Mouse (Mus musculus): ENCODE measurements around the gene Rnf123. TPM values are rescaled to one million over a fixed set of nuclear protein-coding genes. Genes with fewer than 3 reads are reported as not detected.

Rnf123 gene
- polyA plus RNA-seq (2017; shearing (Covaris generic)) = 172 TPM

GRCm38 (mm10) chr9:108082988-108083431 lies at the start of gene Rnf123:
Gene Rnf123, minus strand, starts transcription at chr9:108083346.

GRCm38 (mm10) chr9:108094184-108094941 lies 11.2 kb upstream of the Rnf123 start, which contains the start of gene Apeh:
Gene Apeh, minus strand, starts transcription at chr9:108094606.

GRCm38 (mm10) chr9:108080168-108080567 lies 3.0 kb downstream of the Rnf123 start, which contains the start of gene Mst1:
Gene Mst1, plus strand, starts transcription at chr9:108080436.

GRCm38 (mm10) chr9:108052885-108053664 lies 30.1 kb downstream of the Rnf123 start, which contains the start of gene Amigo3:
Gene Amigo3, plus strand, starts transcription at chr9:108053159.

GRCm38 (mm10) chr9:108049016-108049455 lies 34.1 kb downstream of the Rnf123 start, which contains the start of gene Gmppb:
Gene Gmppb, plus strand, starts transcription at chr9:108049242.

GRCm38 (mm10) chr9:108001922-108002770 lies 81.0 kb downstream of the Rnf123 start, which contains the start of gene Ip6k1:
Gene Ip6k1, plus strand, starts transcription at chr9:108002501.

Other genes with a start within 250 kb of the Rnf123 start
- gene Rbm6, start 210.1 kb downstream of the Rnf123 start, polyA plus RNA-seq (2017; shearing (Covaris generic)) = 128 TPM
- gene Mon1a, start 195.2 kb downstream of the Rnf123 start, polyA plus RNA-seq (2017; shearing (Covaris generic)) = 15.9 TPM
- gene Mst1r, start 176.5 kb downstream of the Rnf123 start, polyA plus RNA-seq (2017; shearing (Covaris generic)) = not detected
- gene Actl11, start 154.9 kb downstream of the Rnf123 start, polyA plus RNA-seq (2017; shearing (Covaris generic)) = not detected
- gene Camkv, start 147.7 kb downstream of the Rnf123 start, polyA plus RNA-seq (2017; shearing (Covaris generic)) = not detected
- gene Traip, start 133.2 kb downstream of the Rnf123 start, polyA plus RNA-seq (2017; shearing (Covaris generic)) = 4.0 TPM
- 343 TPM for gene Uba7, start 107.8 kb downstream of the Rnf123 start, polyA plus RNA-seq (2017; shearing (Covaris generic))
- gene Gm20661, start 100.3 kb downstream of the Rnf123 start, polyA plus RNA-seq (2017; shearing (Covaris generic)) = not detected
- gene Inka1, start 97.5 kb downstream of the Rnf123 start, polyA plus RNA-seq (2017; shearing (Covaris generic)) = 2.0 TPM
- 0.42 TPM for gene Cdhr4, start 90.8 kb downstream of the Rnf123 start, polyA plus RNA-seq (2017; shearing (Covaris generic))
- gene Gm20662, start 87.0 kb downstream of the Rnf123 start, polyA plus RNA-seq (2017; shearing (Covaris generic)) = not detected
- gene Ip6k1, start 80.8 kb downstream of the Rnf123 start, polyA plus RNA-seq (2017; shearing (Covaris generic)) = 59.6 TPM
- 40.5 TPM for gene Gmppb, start 34.1 kb downstream of the Rnf123 start, polyA plus RNA-seq (2017; shearing (Covaris generic))
- 3.9 TPM for gene Amigo3, start 30.2 kb downstream of the Rnf123 start, polyA plus RNA-seq (2017; shearing (Covaris generic))
- 2.1 TPM for gene Mst1, start 2.9 kb downstream of the Rnf123 start, polyA plus RNA-seq (2017; shearing (Covaris generic))
- 108 TPM for gene Apeh, start 11.3 kb upstream of the Rnf123 start, polyA plus RNA-seq (2017; shearing (Covaris generic))
- 0.60 TPM for gene Bsn, start 107.0 kb upstream of the Rnf123 start, polyA plus RNA-seq (2017; shearing (Covaris generic))
- gene Dag1, start 180.6 kb upstream of the Rnf123 start, polyA plus RNA-seq (2017; shearing (Covaris generic)) = 5.1 TPM
- gene Nicn1, start 207.1 kb upstream of the Rnf123 start, polyA plus RNA-seq (2017; shearing (Covaris generic)) = 2.9 TPM
- gene Amt, start 213.5 kb upstream of the Rnf123 start, polyA plus RNA-seq (2017; shearing (Covaris generic)) = 0.35 TPM
- gene Rhoa, start 222.8 kb upstream of the Rnf123 start, polyA plus RNA-seq (2017; shearing (Covaris generic)) = 307 TPM
- 19.7 TPM for gene Tcta, start 222.8 kb upstream of the Rnf123 start, polyA plus RNA-seq (2017; shearing (Covaris generic))